Mouse (Mus musculus): ENCODE data around the gene Clcnka.

GRCm38 (mm10) chr4:141421423-141421822 lies 22.9 kb upstream of the Clcnka start:
- TF ChIP-seq CTCF (IDR thresholded peaks at IDR 0.05; ENCODE audit: borderline replicate concordance, control insufficient read depth, extremely low read depth, insufficient read depth, low read length, poor library complexity) (no peak), POLR2A (IDR thresholded peaks at IDR 0.05; ENCODE audit: control insufficient read depth, extremely low read depth, insufficient read depth, low read length, poor library complexity) (no peak)
